Mouse (Mus musculus) layer of hippocampus, adult 2 months (tissue): ENCODE results near the gene E2f4. TPM values are rescaled to one million over a fixed set of nuclear protein-coding genes. Genes with fewer than 3 reads are reported as not detected.

Source experiments
- DNase-seq, 2 experiments: peaks; one replicate each; pipeline ENCODE4 v3.0.0; 2022; ENCODE audit warnings: low spot score in 2 of 2
- H3K27ac ChIP-seq: fragments of 200-600 bp; 2 replicates; pipeline ENCODE4 v1.8.1; 2022
- H3K4me3 ChIP-seq: fragments of 200-600 bp; 2 replicates; pipeline ENCODE4 v1.8.1; 2022; ENCODE audit warnings: mild to moderate bottlenecking
- CTCF ChIP-seq: fragments of 200-600 bp; conservative IDR thresholded peaks from 2 replicates; pipeline ENCODE4 v1.8.1; 2022; ENCODE audit warnings: antibody characterized with exemption, mild to moderate bottlenecking, moderate library complexity
- total RNA-seq, 2 experiments: library from RNA; stranded (reverse); gene quantifications; 2 replicates each; pipeline ENCODE4 v1.2.3; 2021

E2f4 gene
- total RNA-seq, 2 experiments from 2014 or later: 36.1 to 39.0 TPM

GRCm38 (mm10) chr8:105304325-105305210 lies 7.1 kb downstream of the E2f4 start:
- Histone ChIP-seq H3K4me3 (no peak overlapping the region), H3K27ac (peak overlapping the region; percentile 76)
- TF ChIP-seq CTCF: no peak
- DNase-seq: no peak

- TF ChIP-seq CTCF: no peak
- DNase-seq: no peak
- peak within 1 kb of the TSS; percentile 40 for H3K4me3 ChIP-seq
- peak within 1 kb of the TSS; percentile 76 for H3K27ac ChIP-seq
Measured at GRCm38 (mm10) chr8:105305211-105306145, 8.0 kb downstream of the E2f4 start, which contains the start of gene Elmo3. TSS of gene Elmo3 (plus strand) at chr8:105305601.

- DNase-seq: no peak
- peak overlapping the region; percentile 76 for H3K27ac ChIP-seq
- peak overlapping the region; percentile 40 for H3K4me3 ChIP-seq
- peak; percentile 49 for TF ChIP-seq CTCF
Measured at GRCm38 (mm10) chr8:105306146-105306691, 8.8 kb downstream of the E2f4 start.

GRCm38 (mm10) chr8:105307670-105308069 lies 10.2 kb downstream of the E2f4 start:
- no peak for DNase-seq
- Histone ChIP-seq H3K27ac (no peak overlapping the region), H3K4me3 (no peak overlapping the region)
- TF ChIP-seq CTCF: no peak

GRCm38 (mm10) chr8:105308428-105308827 lies 11.0 kb downstream of the E2f4 start:
- DNase-seq: no peak
- TF ChIP-seq CTCF: no peak
- Histone ChIP-seq H3K4me3 (no peak overlapping the region), H3K27ac (no peak overlapping the region)

GRCm38 (mm10) chr8:105309142-105309847 lies 11.8 kb downstream of the E2f4 start:
- no peak overlapping the region for H3K27ac ChIP-seq
- no peak for TF ChIP-seq CTCF
- no peak for DNase-seq
- no peak overlapping the region for H3K4me3 ChIP-seq

GRCm38 (mm10) chr8:105310118-105310517 lies 12.7 kb downstream of the E2f4 start:
- Histone ChIP-seq H3K4me3 (no peak overlapping the region), H3K27ac (no peak overlapping the region)
- TF ChIP-seq CTCF: no peak
- DNase-seq: no peak

GRCm38 (mm10) chr8:105311718-105312117 lies 14.3 kb downstream of the E2f4 start:
- TF ChIP-seq CTCF: peak; percentile 42
- no peak overlapping the region; the same call in 1 of the 2 replicates for H3K27ac ChIP-seq
- no peak overlapping the region for H3K4me3 ChIP-seq
- no peak for DNase-seq

GRCm38 (mm10) chr8:105312891-105313481 lies 15.5 kb downstream of the E2f4 start:
- DNase-seq: no peak
- no peak overlapping the region for H3K27ac ChIP-seq
- H3K4me3 ChIP-seq: no peak overlapping the region
- no peak for TF ChIP-seq CTCF

GRCm38 (mm10) chr8:105313622-105314402 lies 16.3 kb downstream of the E2f4 start:
- Histone ChIP-seq H3K27ac (no peak overlapping the region), H3K4me3 (no peak overlapping the region)
- no peak for DNase-seq
- no peak for TF ChIP-seq CTCF

- DNase-seq: no peak
- no peak for TF ChIP-seq CTCF
- Histone ChIP-seq H3K4me3 (no peak overlapping the region), H3K27ac (no peak overlapping the region)
Measured at GRCm38 (mm10) chr8:105315073-105315769, 17.8 kb downstream of the E2f4 start.
